Mouse (Mus musculus) lung, postnatal 25 days (tissue): ENCODE measurements at regions not wholly inside any gene's neighbourhood (a gene's known extent, or its start where the extent isn't known, plus 50 kb on each side); places are given as distances from the start of the nearest gene placed in this dataset.

ENCODE experiments used
- DNase-seq: peaks from one replicate; pipeline ENCODE4 v3.0.0; 2022; ENCODE audit warnings: low spot score

DNA sequence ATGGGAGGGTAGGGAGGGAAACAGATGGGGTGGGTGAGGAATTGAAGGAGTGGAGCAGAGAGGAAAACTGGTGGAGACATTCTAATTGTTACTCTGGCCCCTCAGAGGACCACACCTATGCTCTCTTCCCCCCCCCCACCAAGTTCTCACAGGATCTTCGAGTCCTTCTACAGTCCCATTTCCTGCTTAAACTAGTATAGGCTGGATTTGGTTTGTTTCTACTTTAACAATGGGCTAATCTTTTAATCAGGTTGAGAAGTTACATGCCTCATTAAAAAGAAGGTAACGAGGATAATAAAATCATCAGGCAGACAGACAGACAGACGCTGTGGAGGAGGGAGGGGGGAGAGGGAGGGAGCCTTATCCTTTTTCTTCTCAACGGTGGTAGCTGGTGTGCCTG is 167.7 kb upstream of the Prok2 start:
- no peak for DNase-seq

DNA sequence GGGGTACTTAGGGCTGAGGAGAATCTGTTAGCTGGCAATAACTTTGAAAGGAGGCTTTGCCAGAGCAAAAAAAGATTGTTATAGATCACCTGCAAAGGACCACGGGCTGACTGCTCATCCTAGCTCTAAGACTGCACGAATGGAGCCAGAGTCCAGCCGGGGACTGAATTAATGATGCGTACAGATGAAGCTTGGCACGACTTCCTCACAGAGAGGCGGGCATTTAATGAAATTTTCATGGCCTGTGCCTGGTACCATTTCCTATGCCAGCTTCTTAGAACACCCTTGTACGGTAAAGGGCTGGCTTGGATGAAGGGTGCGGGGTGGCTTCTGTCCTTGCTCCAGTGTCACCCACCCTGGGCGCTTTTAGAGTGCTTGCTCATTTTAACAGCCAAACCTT is 166.0 kb upstream of the Prok2 start:
- no peak for DNase-seq

DNA sequence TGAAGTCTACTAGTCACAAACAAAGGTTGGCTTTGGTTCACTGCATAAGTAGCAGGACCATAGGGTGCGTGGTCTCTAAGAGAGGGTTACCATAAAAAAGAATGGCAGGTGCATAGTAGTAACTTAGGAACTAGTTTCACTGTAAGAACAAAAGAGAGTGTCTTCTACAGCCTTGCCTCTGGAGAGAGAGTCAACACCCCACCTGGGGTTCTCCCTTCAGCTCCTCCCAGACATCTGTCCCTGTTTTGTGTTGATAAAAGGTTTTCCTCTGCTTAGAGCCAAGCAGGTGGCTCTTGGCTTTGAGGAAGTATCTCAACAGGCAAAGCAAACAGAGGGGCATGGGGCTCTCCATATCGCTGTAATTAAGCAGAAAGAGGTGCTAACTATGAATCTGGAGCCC is 165.6 kb upstream of the Prok2 start:
- DNase-seq: no peak

DNA sequence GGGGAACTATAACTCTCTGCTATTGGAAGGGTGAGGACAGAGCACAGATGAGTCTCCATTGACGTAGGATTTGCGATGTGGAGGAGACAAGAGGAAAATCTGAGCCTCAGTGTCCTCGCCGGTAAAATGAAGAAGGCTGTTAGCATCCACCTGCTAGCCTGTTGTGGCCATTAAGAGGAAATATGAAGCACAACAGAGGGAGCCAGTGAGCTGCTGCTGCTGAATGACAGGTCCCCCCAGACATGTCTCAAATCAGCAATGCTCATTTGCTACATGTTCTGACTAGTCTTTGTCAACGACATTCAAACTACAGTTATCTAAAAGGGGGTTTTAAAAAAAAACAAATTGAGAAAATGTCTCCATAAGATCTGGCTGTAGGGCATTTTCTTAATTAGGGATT is 164.6 kb upstream of the Prok2 start:
- no peak for DNase-seq

GRCm38 (mm10) chr6:99889055-99889454 is 162.9 kb upstream of the Prok2 start:
- no peak for DNase-seq

GRCm38 (mm10) chr6:99887904-99888303 is 161.7 kb upstream of the Prok2 start:
- DNase-seq: no peak

DNA sequence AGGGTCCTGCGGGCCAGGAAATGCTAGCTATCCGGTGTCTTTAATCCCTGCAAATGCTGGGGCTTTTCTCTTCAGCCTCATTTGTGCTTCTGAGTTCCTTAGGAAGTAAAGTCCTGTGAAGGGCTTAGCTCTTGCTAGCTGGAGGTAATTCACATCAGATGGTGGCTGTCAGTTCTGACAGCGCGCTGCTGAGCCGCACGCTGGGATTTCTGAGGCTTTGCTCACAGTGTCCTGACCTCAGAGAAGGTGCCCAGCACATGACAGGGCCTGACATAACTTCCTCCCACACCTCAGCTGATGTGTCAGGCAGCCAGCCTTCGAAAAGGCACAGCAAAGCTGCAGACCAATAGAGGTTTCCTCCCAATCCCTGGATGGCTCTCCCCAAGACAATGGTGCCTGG is 158.6 kb upstream of the Prok2 start:
- no peak for DNase-seq

GRCm38 (mm10) chr6:99884054-99884453 is 157.9 kb upstream of the Prok2 start:
- DNase-seq: no peak

DNA sequence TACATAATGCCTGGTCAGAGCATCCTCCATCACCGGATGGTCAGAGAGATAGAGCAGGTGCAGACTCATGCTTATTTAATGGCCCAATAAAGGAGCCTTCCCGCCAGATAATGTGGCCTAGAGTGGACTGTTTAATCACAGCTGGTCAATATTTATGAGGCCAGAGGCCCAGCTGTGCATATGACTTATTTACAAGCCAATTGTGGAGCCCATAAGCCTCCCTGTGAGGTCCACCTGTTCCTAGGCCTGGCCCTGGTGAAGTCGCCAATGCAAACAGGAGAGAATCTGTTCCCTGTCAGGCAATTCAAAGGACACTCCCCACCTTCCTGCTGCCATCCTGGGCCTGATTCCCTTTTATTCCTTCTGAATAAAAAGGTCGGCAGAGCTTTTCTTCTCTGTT is 155.4 kb upstream of the Prok2 start:
- no peak for DNase-seq

GRCm38 (mm10) chr6:99874852-99875251 is 148.7 kb upstream of the Prok2 start:
- no peak for DNase-seq

DNA sequence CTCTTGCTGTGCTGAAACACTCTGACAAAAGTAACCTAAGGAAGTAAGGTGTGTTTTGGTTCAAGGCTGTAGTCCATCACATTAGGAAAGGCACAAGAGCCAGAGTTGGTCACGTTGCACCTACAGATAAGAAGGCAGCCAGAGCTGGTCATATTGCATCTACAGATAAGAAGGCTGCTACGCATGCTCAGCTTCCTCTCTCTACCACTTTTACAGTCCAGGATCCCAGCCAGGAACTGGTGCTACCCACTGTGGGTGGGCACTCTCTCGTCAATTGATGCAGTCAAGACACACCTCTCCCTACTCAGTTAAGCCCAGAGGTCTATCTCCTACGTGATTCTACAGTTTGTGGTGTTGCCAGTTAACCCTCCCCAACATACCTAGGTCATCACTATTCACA is 147.8 kb upstream of the Prok2 start:
- no peak for DNase-seq

DNA sequence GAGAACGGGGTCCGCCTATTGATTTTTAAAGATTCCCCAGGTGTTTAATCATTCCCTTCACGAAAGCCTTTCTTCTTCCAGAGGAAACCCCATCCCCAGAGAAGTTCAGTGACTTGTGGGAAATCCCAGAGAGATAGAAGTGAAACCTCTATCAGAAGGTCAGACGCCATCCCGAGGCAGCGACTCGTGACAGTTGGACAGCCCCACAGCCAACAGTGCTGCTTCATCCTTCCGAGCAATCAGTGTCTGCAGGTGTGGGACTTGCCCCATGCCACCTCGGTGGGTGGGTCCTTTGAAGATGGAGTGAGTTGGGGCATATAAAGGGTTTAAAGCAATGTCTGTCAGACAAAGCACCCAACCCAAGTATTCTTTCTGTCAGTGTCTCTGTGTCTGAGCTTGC is 139.9 kb upstream of the Prok2 start:
- DNase-seq: no peak

DNA sequence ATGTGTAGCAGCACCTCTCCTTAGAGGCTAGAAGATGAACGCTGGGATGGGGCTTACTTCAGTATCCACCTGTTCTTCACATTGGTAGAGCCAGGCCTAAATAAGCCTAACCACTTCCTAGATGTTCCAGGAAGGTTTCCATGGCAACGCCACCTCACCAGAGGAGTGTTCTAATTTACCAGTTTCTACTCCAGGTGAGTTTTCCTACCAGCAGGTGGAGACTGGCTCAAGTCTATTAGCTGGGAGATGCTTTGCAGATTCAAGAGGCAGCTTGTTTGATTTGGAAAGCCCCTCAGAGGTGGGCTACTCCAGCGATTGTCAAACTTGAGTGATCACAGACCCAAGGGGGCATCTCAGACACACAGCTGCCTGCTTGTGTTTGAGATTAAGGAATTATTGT is 138.8 kb upstream of the Prok2 start:
- DNase-seq: peak; percentile 8

DNA sequence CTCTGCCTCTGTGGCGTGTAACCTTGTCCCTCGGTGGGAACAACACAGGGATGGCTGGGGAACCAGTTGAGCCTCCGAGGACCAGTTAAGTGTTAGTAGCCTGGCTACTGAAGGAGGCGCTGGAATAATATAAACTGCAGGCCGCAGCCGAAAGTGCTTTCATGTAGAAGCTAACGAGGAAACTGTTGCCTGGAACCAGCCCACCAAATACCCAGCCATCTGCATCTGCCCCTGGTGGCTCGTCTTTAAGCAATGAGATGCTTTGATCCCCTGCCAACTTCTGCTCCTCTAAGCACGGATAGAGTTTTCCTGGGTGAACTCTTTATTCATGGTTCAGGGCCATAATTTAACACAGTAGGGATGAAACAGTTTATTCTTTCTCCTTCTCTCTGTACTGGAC is 137.2 kb upstream of the Prok2 start:
- DNase-seq: no peak

GRCm38 (mm10) chr6:99857411-99857810 is 131.2 kb upstream of the Prok2 start:
- no peak for DNase-seq

GRCm38 (mm10) chr6:99853716-99854115 is 127.5 kb upstream of the Prok2 start:
- DNase-seq: no peak

GRCm38 (mm10) chr6:99850706-99851105 is 124.5 kb upstream of the Prok2 start:
- no peak for DNase-seq

DNA sequence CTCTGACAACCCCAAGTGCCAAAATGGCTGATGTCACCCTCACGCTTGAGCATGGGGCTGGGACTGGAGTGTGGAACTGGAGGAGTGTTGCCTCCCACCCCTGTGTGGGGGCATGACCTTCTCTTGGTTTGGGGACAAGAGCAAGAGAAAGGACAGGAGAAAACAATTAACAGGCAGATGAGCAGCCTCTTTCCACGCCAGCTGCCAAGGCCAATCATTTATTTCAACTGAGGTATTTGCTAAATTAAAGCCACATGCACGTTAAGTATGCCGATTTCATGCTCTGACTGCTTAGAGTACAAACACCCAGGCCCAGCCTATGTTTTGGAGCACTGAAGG is 119.3 kb upstream of the Prok2 start:
- no peak for DNase-seq

GRCm38 (mm10) chr6:99844775-99845507 is 118.7 kb upstream of the Prok2 start:
- DNase-seq: no peak

DNA sequence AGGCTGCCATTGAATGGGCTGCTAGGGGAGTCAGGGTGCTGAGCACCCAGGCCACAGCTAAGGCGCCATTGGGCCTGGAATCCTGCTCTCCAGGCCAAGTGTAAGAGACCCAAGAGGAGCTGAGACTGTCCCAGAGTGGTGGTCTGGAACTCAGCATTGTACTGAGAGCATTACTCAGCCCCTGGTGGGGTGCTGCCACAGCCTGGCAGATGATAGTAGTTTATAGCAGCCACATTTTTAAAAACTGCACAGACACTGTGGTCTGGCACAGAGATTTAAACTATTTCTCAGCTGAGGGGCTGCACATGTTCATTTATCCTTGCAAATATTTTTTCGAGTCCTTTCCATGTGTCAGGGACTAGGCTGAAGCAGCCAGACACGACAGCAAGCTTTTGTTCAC is 117.3 kb upstream of the Prok2 start:
- no peak for DNase-seq

DNA sequence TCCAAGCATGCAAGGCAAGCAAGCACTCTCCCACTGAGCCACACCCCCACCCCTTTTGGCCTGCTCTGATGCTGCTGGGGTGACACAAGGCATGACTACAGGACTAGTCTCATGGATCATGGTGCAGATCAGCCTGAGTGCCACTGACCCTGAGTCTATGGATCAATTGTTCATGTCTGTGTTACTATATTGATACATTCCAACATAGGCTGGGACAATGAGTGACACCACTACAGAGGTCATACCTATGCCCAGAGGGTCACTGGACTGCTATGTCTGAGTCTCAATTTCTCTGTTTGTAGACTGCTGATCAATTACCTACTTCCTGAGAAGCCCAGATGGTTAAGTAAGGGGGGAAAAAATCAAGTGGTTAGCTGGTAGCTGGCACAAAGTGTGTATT is 116.5 kb upstream of the Prok2 start:
- DNase-seq: no peak

DNA sequence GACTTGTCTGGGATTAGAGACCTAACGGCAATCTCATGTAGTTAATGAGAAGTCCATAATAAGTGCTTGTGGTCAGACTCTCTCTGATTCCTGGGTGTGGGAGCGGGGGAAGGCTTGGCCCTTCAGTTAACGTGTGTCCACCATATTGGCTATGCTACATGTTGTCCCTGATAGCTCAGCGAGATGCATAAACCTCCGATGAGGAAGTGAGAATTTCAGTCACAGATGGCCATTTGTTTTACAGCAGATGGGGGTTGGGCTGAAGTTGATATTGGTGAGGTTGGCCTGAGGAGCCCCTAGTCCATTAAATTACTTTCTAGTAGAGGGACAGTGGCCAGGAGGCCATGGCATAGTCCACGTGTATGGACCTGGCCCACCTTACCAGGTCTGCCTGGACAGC is 114.6 kb upstream of the Prok2 start:
- DNase-seq: no peak

GRCm38 (mm10) chr6:99833323-99833722 is 107.1 kb upstream of the Prok2 start:
- DNase-seq: peak; percentile 26

DNA sequence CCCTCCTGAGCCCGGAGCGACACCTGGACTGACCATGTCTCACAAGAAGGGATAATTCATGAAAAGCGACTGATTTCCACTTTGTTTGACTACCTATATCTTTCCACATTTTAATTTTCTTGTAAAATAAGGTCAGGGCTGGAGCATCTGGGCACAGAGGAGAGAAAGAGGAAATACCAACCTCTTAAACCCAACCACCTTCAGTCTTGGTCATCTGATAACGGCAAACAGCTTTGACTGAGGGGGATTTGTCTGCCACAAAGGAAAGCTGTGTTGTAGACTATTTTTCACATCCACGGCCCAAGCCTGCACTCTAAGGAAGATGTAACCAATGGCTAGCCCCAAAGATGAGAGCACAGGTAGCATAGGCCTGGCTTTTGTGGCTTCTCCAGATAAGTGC is 101.4 kb upstream of the Prok2 start:
- DNase-seq: no peak

DNA sequence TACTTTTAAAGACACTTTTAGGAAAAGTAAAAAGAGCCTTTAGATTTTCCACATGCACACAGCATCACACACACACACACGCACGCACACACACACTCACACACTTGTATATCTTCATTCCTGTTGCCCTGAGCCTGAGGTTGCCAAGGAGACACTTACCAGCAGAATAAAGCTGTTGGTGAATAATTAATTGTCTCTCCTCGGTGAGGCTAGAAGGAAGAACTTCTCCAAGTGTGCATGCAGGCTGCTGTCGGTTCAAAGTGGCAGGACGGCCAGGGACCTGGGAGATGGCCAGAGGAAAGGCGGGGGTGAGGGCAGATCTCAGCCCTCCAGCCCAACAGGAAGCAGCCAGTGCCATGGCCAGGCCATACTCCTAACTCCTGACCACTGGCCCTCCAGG is 98.6 kb upstream of the Prok2 start:
- DNase-seq: no peak
